ENCODE assay signal across 17 mouse cellular contexts in the genomic region with DNA sequence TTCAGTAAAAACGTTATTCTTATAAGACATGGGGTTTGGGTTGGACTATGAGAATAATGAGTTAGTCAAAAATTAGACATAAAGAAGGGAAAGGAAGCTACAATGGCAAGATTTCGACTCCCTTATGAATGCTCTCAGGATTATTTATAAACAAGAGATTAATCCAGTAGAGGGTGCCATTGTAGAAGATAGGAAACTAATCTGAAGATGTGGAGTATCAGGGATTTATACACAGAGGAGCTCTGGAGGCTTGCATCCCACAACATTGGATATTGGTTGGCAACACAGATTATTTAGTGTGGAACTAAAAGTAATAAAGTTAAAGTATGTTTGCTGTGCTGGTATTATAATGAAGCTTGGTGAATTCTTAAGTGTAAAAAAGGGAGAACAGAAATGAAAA.
DNase-seq lines count a peak whose midpoint lies in the region; ATAC-seq and TF ChIP-seq lines count a peak whose summit lies in the region.
"Had no signal": no experiment of that assay in that cellular context is flagged by ENCODE, and none has a peak within 500 bp of the region (broad histone marks: within the 10 kb centered on the region; RNA-seq: fewer than 3 reads in every experiment).

No protein-coding gene starts in this region.

- no peaks in the 10 kb centered on the region for H3K9me3 ChIP-seq in intestine, postnatal 0 days (ENCODE audit: control insufficient read depth)
- H3K9me3 ChIP-seq in intestine, embryonic 15.5 days: no peaks in the 10 kb centered on the region
- H3K9me3 ChIP-seq in midbrain, embryonic 14.5 days (ENCODE audit: control insufficient read depth, low read length): no peaks in the 10 kb centered on the region
- H3K9me3 ChIP-seq in midbrain, embryonic 15.5 days: no peaks in the 10 kb centered on the region
- H3K9me3 ChIP-seq: embryonic facial prominence, embryonic 15.5 days; heart, embryonic 10.5 days; hindbrain, embryonic 10.5 days had no signal

- H3K9ac ChIP-seq in intestine, postnatal 0 days (ENCODE audit: low read depth, low read length): no peak overlapping the region
- no peak overlapping the region for H3K9ac ChIP-seq in intestine, embryonic 15.5 days
- H3K9ac ChIP-seq in midbrain, embryonic 14.5 days (replicated peaks; ENCODE audit: low read length): no peak overlapping the region
- H3K9ac ChIP-seq in midbrain, embryonic 15.5 days: no peak overlapping the region
- H3K9ac ChIP-seq: embryonic facial prominence, embryonic 15.5 days had no signal

- H3K27me3 ChIP-seq in intestine, postnatal 0 days (replicated peaks; ENCODE audit: control insufficient read depth, insufficient read depth, low read length): no peaks in the 10 kb centered on the region
- H3K27me3 ChIP-seq in intestine, embryonic 15.5 days (replicated peaks): no peaks in the 10 kb centered on the region
- H3K27me3 ChIP-seq in midbrain, embryonic 14.5 days (ENCODE audit: control insufficient read depth, insufficient read depth, low read length): no peaks in the 10 kb centered on the region
- no peaks in the 10 kb centered on the region for H3K27me3 ChIP-seq in midbrain, embryonic 15.5 days (replicated peaks)
- H3K27me3 ChIP-seq: embryonic facial prominence, embryonic 15.5 days had no signal

- no peak overlapping the region for H3K27ac ChIP-seq in intestine, postnatal 0 days (ENCODE audit: low read depth, low read length)
- H3K27ac ChIP-seq in intestine, embryonic 15.5 days: no peak overlapping the region
- H3K27ac ChIP-seq in midbrain, embryonic 14.5 days (replicated peaks; ENCODE audit: low read depth, low read length): no peak overlapping the region
- H3K27ac ChIP-seq in midbrain, embryonic 15.5 days: no peak overlapping the region
- H3K27ac ChIP-seq: embryonic facial prominence, embryonic 15.5 days; heart, embryonic 10.5 days; hindbrain, embryonic 10.5 days had no signal

- H3K36me3 ChIP-seq in intestine, postnatal 0 days (ENCODE audit: control insufficient read depth, insufficient read depth): no peaks in the 10 kb centered on the region
- H3K36me3 ChIP-seq in intestine, embryonic 15.5 days: no peaks in the 10 kb centered on the region
- no peaks in the 10 kb centered on the region for H3K36me3 ChIP-seq in midbrain, embryonic 14.5 days (ENCODE audit: control insufficient read depth, insufficient read depth, low read length)
- H3K36me3 ChIP-seq in midbrain, embryonic 15.5 days (replicated peaks): no peaks in the 10 kb centered on the region
- H3K36me3 ChIP-seq: embryonic facial prominence, embryonic 15.5 days; heart, embryonic 10.5 days; hindbrain, embryonic 10.5 days had no signal

- peak; percentile 22; the same call in 1 of the 2 replicates for TF ChIP-seq CTCF in intestine, postnatal 0 days (IDR thresholded peaks at IDR 0.05; ENCODE audit: low read depth)

- DNase-seq in embryo, embryonic 11 days: peak; percentile 1
- no peak for DNase-seq in embryo, embryonic 9.5 days (ENCODE audit: extremely low spot score)
- peak; percentile 41 for DNase-seq in midbrain, embryonic 14.5 days
- DNase-seq in telencephalon, adult 2 months (ENCODE audit: low read depth, low spot score): peak; percentile 26
- no peak for DNase-seq in cerebellum, adult 11 months
- DNase-seq: cerebellum, adult 9-10 months; lung, adult 18-20 months; lung, postnatal 36 days; right cerebral cortex, adult 18-20 months; thymus, adult 18-20 months had no signal

- 46% methylated on average over 2 of the region's 2 CpGs for WGBS in intestine, postnatal 0 days
- WGBS in intestine, embryonic 15.5 days: 57% methylated on average over 2 of the region's 2 CpGs
- WGBS in midbrain, embryonic 14.5 days: 65% methylated on average over 2 of the region's 2 CpGs
- WGBS in midbrain, embryonic 15.5 days: 47% methylated on average over 2 of the region's 2 CpGs

- H3K4me2 ChIP-seq in intestine, postnatal 0 days (replicated peaks; ENCODE audit: low read depth): no peak overlapping the region
- H3K4me2 ChIP-seq in intestine, embryonic 15.5 days (replicated peaks): no peak overlapping the region
- H3K4me2 ChIP-seq in midbrain, embryonic 14.5 days (ENCODE audit: low read length): no peak overlapping the region
- H3K4me2 ChIP-seq in midbrain, embryonic 15.5 days: no peak overlapping the region
- H3K4me2 ChIP-seq: embryonic facial prominence, embryonic 15.5 days; liver, embryonic 11.5 days had no signal

- H3K4me3 ChIP-seq in intestine, postnatal 0 days (ENCODE audit: low read depth, low read length): no peak overlapping the region
- no peak overlapping the region for H3K4me3 ChIP-seq in intestine, embryonic 15.5 days (replicated peaks)
- no peak overlapping the region for H3K4me3 ChIP-seq in midbrain, embryonic 14.5 days (replicated peaks; ENCODE audit: low read depth, low read length)
- H3K4me3 ChIP-seq in midbrain, embryonic 15.5 days: no peak overlapping the region
- H3K4me3 ChIP-seq: embryonic facial prominence, embryonic 15.5 days; heart, embryonic 10.5 days; hindbrain, embryonic 10.5 days had no signal

- no peaks in the 10 kb centered on the region for H3K4me1 ChIP-seq in intestine, postnatal 0 days (replicated peaks; ENCODE audit: control insufficient read depth, insufficient read depth, low read length)
- H3K4me1 ChIP-seq in intestine, embryonic 15.5 days (replicated peaks): no peaks in the 10 kb centered on the region
- H3K4me1 ChIP-seq in midbrain, embryonic 14.5 days (ENCODE audit: control insufficient read depth, insufficient read depth, low read length): no peaks in the 10 kb centered on the region
- H3K4me1 ChIP-seq in midbrain, embryonic 15.5 days: no peaks in the 10 kb centered on the region
- H3K4me1 ChIP-seq: embryonic facial prominence, embryonic 15.5 days; heart, embryonic 10.5 days; hindbrain, embryonic 10.5 days had no signal

- ATAC-seq in intestine, postnatal 0 days: no peak
- no peak for ATAC-seq in intestine, embryonic 15.5 days
- no peak for ATAC-seq in midbrain, embryonic 14.5 days (ENCODE audit: low FRiP score, low TSS enrichment)
- no peak for ATAC-seq in midbrain, embryonic 15.5 days (replicated peaks)

Comparison
In these comparisons a context has a peak if more than half of its experiments do, and no peak if none do; other contexts are left out.
1. DNase-seq: peak in embryo, embryonic 11 days (single experiment), midbrain, embryonic 14.5 days (single experiment) and telencephalon, adult 2 months (single experiment); none in embryo, embryonic 9.5 days (single experiment) and cerebellum, adult 11 months (single experiment).